Mouse (Mus musculus) neural tube, embryonic 13.5 days (tissue): Measurements from ENCODE around the gene Pou4f2. TPM values are rescaled to one million over a fixed set of nuclear protein-coding genes. Genes with fewer than 3 reads are reported as not detected.

Experiments
- ATAC-seq: fragments of 200-750 bp; cut with Nextera tagmentation; 2 replicates; pipeline ENCODE4 v1.8.0; 2017; ENCODE audit warnings: low read depth, mild to moderate bottlenecking, moderate TSS enrichment, moderate library complexity
- H3K27ac ChIP-seq: fragments of 300-500 bp; sonication (generic); replicated peaks from 2 replicates; pipeline ENCODE4 v1.5.1; 2015; ENCODE audit warnings: moderate library complexity, mild to moderate bottlenecking, inconsistent platforms
- H3K27me3 ChIP-seq: fragments of 300-500 bp; sonication (generic); 2 replicates; pipeline ENCODE4 v1.6.1; 2015; ENCODE audit warnings: mild to moderate bottlenecking, inconsistent platforms
- H3K36me3 ChIP-seq: fragments of 300-500 bp; sonication (generic); 2 replicates; pipeline ENCODE4 v1.6.1; 2015; ENCODE audit warnings: mild to moderate bottlenecking, inconsistent platforms
- H3K4me1 ChIP-seq: fragments of 300-500 bp; sonication (generic); replicated peaks from 2 replicates; pipeline ENCODE4 v1.6.1; 2015; ENCODE audit warnings: inconsistent platforms
- H3K4me2 ChIP-seq: fragments of 300-500 bp; sonication (generic); 2 replicates; pipeline ENCODE4 v1.6.1; 2015; ENCODE audit warnings: inconsistent platforms, mild to moderate bottlenecking, moderate library complexity
- H3K4me3 ChIP-seq: fragments of 300-500 bp; sonication (generic); 2 replicates; pipeline ENCODE4 v1.5.1; 2015; ENCODE audit warnings: mild to moderate bottlenecking, inconsistent platforms
- H3K9ac ChIP-seq: fragments of 300-500 bp; sonication (generic); 2 replicates; pipeline ENCODE4 v1.6.1; 2015; ENCODE audit warnings: moderate library complexity, mild to moderate bottlenecking, inconsistent platforms
- H3K9me3 ChIP-seq: fragments of 300-500 bp; sonication (generic); 2 replicates; pipeline ENCODE4 v1.6.1; 2016; ENCODE audit warnings: inconsistent platforms
- WGBS: fragments of 180-500 bp; shearing (Covaris S2); methylation state at CpG from one replicate; pipeline ENCODE4 v1.1.7; 2015; 5-methylcytosine and 5-hydroxymethylcytosine counted together
- polyA plus RNA-seq: library from polyadenylated mRNA; unstranded; fragments of >200 nt; fragmentation: Nextera tagmentation; extraction: Ambion mirVana; gene quantifications from 2 replicates; pipeline ENCODE4 v1.2.1, GENCODE M21; 2015

Pou4f2 gene
- polyA plus RNA-seq, 1 experiment from 2014 or later = 5.1 TPM

GRCm38 (mm10) chr8:78434340-78434739 is 2.1 kb downstream of the Pou4f2 start:
- peak overlapping the region; percentile 46 for H3K4me3 ChIP-seq
- peak overlapping the region; percentile 73 for H3K4me2 ChIP-seq
- H3K36me3 ChIP-seq = no peaks in the 10 kb centered on the region
- peak overlapping the region; percentile 57 for H3K27ac ChIP-seq
- peak overlapping the region; percentile 63 for H3K9ac ChIP-seq
- no peak for ATAC-seq
- H3K27me3 ChIP-seq = peaks cover 95% of the 10 kb centered on the region
- no peaks in the 10 kb centered on the region for H3K9me3 ChIP-seq
- peaks cover 43% of the 10 kb centered on the region for H3K4me1 ChIP-seq
- WGBS = 2% methylated on average over 8 of the region's 8 CpGs

DNA sequence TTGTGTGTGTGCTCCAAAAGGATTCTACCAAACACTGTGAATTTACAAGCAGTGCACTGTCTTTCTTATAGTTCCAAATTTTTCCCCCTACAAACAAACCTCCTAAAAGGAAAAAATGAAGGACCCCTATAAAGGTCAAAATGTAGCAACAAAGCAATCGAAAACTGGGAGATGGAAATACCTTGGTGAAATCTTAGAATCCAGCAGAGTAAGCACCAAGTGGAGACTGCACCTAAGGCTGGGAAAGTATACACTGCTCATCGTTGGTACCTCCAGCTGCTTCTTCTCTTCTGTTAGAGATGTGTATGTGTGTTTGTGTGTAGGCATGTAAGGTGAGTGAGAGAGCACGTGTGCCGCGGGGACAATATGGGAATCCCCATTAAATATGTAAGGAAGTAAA is 3.1 kb downstream of the Pou4f2 start:
- ATAC-seq = no peak
- Histone ChIP-seq H3K4me3 (peak overlapping the region; percentile 46), H3K27ac (no peak overlapping the region), H3K36me3 (no peaks in the 10 kb centered on the region), H3K9ac (0 out of 2 replicates have a peak overlapping the region, but pooled peaks have one; percentile 3), H3K27me3 (peaks cover 93% of the 10 kb centered on the region), H3K4me1 (peaks cover 40% of the 10 kb centered on the region), H3K9me3 (no peaks in the 10 kb centered on the region), H3K4me2 (peak overlapping the region; percentile 73)
- 8% methylated on average over 5 of the region's 5 CpGs for WGBS

DNA sequence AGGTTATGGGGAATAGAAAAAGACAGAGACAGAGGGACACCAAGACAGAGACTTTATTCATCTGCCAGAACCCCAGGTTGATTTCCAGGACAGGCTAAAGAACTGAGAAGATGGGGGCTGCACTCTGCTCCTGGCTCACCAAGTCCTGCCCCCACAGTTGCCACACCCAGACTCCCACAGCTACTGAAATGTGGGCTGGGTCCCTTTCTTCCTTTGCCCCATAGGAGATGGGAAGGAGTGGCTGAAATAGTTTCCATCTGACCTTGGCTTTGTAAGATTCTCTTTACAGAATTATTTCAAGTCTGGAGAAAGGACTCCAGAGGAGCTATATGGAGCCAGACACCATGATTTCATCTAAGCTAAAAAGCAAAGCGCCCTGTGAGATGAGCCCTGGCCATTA is 4.0 kb downstream of the Pou4f2 start:
- H3K9me3 ChIP-seq = no peaks in the 10 kb centered on the region
- H3K4me1 ChIP-seq = peaks cover 39% of the 10 kb centered on the region
- no peak for ATAC-seq
- H3K9ac ChIP-seq = no peak overlapping the region
- H3K27ac ChIP-seq = no peak overlapping the region
- WGBS = 13% methylated on average over 1 of the region's 1 CpGs
- H3K36me3 ChIP-seq = no peaks in the 10 kb centered on the region
- peak overlapping the region; percentile 32 for H3K4me2 ChIP-seq
- peak overlapping the region; percentile 24 for H3K4me3 ChIP-seq
- H3K27me3 ChIP-seq = peaks cover 93% of the 10 kb centered on the region

GRCm38 (mm10) chr8:78431356-78431755 is 5.1 kb downstream of the Pou4f2 start:
- H3K27me3 ChIP-seq = peaks cover 93% of the 10 kb centered on the region

GRCm38 (mm10) chr8:78428148-78428547 is 8.3 kb downstream of the Pou4f2 start:
- Histone ChIP-seq H3K27ac (peak overlapping the region; percentile 79), H3K4me2 (peak overlapping the region; percentile 53), H3K9me3 (no peaks in the 10 kb centered on the region), H3K4me1 (peaks cover 22% of the 10 kb centered on the region), H3K4me3 (no peak overlapping the region), H3K36me3 (no peaks in the 10 kb centered on the region), H3K27me3 (peaks cover 94% of the 10 kb centered on the region), H3K9ac (peak overlapping the region; percentile 59; the same call in 1 of the 2 replicates)
- 2% methylated on average over 11 of the region's 11 CpGs for WGBS
- ATAC-seq = 0 out of 2 replicates have a peak, but pooled peaks have one; percentile 57

More at GRCm38 (mm10) chr8:78431356-78431755, 5.1 kb downstream of the Pou4f2 start:
- WGBS = 4% methylated on average over 4 of the region's 4 CpGs
- Histone ChIP-seq H3K27ac (no peak overlapping the region), H3K4me3 (no peak overlapping the region), H3K36me3 (no peaks in the 10 kb centered on the region), H3K9me3 (no peaks in the 10 kb centered on the region), H3K4me1 (peaks cover 39% of the 10 kb centered on the region), H3K9ac (no peak overlapping the region), H3K4me2 (peak overlapping the region; percentile 32; the same call in 1 of the 2 replicates)
- no peak for ATAC-seq

- Histone ChIP-seq H3K4me3 (peak overlapping the region; percentile 30), H3K4me2 (peak overlapping the region; percentile 53), H3K27ac (peak overlapping the region; percentile 79), H3K27me3 (peaks cover 96% of the 10 kb centered on the region), H3K36me3 (no peaks in the 10 kb centered on the region), H3K9me3 (no peaks in the 10 kb centered on the region), H3K4me1 (peaks cover 22% of the 10 kb centered on the region), H3K9ac (peak overlapping the region; percentile 59)
- ATAC-seq = peak; percentile 17; the same call in 1 of the 2 replicates
- 2% methylated on average over 8 of the region's 8 CpGs for WGBS
Measured at GRCm38 (mm10) chr8:78427769-78428130, 8.7 kb downstream of the Pou4f2 start.

DNA sequence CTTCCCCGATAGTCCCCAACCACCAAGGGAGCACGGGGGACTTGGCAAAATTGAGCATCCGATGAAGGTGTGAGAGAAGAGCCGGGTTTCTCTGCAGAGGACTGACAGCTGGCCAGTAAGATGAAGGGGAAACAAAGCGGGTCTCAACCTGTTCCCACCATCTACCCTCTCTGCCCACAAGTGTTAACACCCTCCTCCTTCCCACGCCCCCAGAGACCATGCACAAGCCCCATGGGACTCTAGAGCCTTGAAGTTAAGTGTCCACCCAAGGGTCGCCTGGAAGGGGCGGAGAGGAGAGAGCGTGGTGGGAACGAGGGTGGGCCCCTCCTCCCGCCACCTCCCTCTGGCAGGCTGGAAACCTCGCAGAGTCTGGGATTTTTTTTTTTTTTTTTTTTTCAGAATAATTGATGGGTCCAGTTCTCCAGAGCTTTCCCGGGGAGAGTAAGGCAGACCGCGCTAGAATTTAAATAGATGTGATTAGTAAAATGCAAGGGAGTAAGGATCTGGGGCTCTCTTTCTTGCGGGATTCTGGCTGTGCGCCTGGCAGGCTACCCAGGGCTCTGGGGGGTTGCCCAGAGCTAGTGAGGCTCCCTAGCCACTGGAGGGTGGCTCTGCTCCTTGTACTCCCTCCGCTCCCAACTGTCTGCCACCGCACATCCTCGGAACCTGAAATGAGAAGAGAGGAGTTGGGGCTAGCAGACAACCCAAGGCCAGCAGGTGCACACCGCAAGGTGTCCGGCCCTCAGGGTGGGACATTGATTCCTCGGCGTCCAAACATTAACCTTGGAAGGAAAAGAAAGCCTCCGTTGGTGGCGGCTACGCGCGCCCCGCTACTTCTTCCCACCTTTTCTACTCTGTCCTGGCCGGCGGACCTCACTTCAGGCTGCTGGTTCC is 9.3 kb downstream of the Pou4f2 start:
- Histone ChIP-seq H3K9me3 (no peaks in the 10 kb centered on the region), H3K4me3 (peak overlapping the region; percentile 30), H3K4me1 (peaks cover 22% of the 10 kb centered on the region), H3K27me3 (peaks cover 96% of the 10 kb centered on the region), H3K4me2 (peak overlapping the region; percentile 53), H3K36me3 (no peaks in the 10 kb centered on the region), H3K9ac (peak overlapping the region; percentile 59), H3K27ac (peak overlapping the region; percentile 79)
- ATAC-seq = peak; percentile 61
- under 1% methylated on average over 32 of the region's 32 CpGs for WGBS

GRCm38 (mm10) chr8:78426455-78426854 is 10.0 kb downstream of the Pou4f2 start:
- H3K9ac ChIP-seq = peak overlapping the region; percentile 59; the same call in 1 of the 2 replicates
- H3K9me3 ChIP-seq = no peaks in the 10 kb centered on the region
- no peaks in the 10 kb centered on the region for H3K36me3 ChIP-seq
- peak overlapping the region; percentile 30 for H3K4me3 ChIP-seq
- H3K4me1 ChIP-seq = peaks cover 28% of the 10 kb centered on the region
- H3K27ac ChIP-seq = peak overlapping the region; percentile 50
- H3K27me3 ChIP-seq = peaks cover 95% of the 10 kb centered on the region
- 1% methylated on average over 10 of the region's 10 CpGs for WGBS
- H3K4me2 ChIP-seq = peak overlapping the region; percentile 53
- peak; percentile 50 for ATAC-seq

GRCm38 (mm10) chr8:78423937-78424336 is 12.5 kb downstream of the Pou4f2 start:
- 0% methylated on average over 1 of the region's 1 CpGs for whole genome bisulfite sequencing
- ATAC-seq = no peak
- Histone ChIP-seq H3K4me3 (no peak overlapping the region), H3K4me1 (peaks cover 49% of the 10 kb centered on the region), H3K4me2 (no peak overlapping the region), H3K36me3 (no peaks in the 10 kb centered on the region), H3K27ac (no peak overlapping the region), H3K9me3 (no peaks in the 10 kb centered on the region), H3K9ac (no peak overlapping the region), H3K27me3 (peaks cover 82% of the 10 kb centered on the region)

- no peaks in the 10 kb centered on the region for H3K36me3 ChIP-seq
- peak overlapping the region; percentile 55 for H3K9ac ChIP-seq
- peaks cover 63% of the 10 kb centered on the region for H3K27me3 ChIP-seq
- H3K27ac ChIP-seq = peak overlapping the region; percentile 14; the same call in 1 of the 2 replicates
- H3K4me2 ChIP-seq = peak overlapping the region; percentile 71
- peaks cover 26% of the 10 kb centered on the region for H3K4me1 ChIP-seq
- ATAC-seq = peak; percentile 78
- H3K9me3 ChIP-seq = no peaks in the 10 kb centered on the region
- WGBS = 0% methylated on average over 19 of the region's 19 CpGs
- peak overlapping the region; percentile 33 for H3K4me3 ChIP-seq
Measured at GRCm38 (mm10) chr8:78420101-78420503, 16.3 kb downstream of the Pou4f2 start.

- 25% methylated on average over 4 of the region's 4 CpGs for WGBS
- peaks cover 26% of the 10 kb centered on the region for H3K4me1 ChIP-seq
Measured at GRCm38 (mm10) chr8:78419272-78419671, 17.2 kb downstream of the Pou4f2 start.

GRCm38 (mm10) chr8:78390756-78391155 is 45.7 kb downstream of the Pou4f2 start:
- Histone ChIP-seq H3K27ac (no peak overlapping the region), H3K4me3 (no peak overlapping the region), H3K4me2 (no peak overlapping the region), H3K27me3 (no peaks in the 10 kb centered on the region), H3K9ac (no peak overlapping the region), H3K4me1 (no peaks in the 10 kb centered on the region), H3K9me3 (no peaks in the 10 kb centered on the region), H3K36me3 (no peaks in the 10 kb centered on the region)
- ATAC-seq = no peak
- WGBS = 91% methylated on average over 7 of the region's 7 CpGs

More at GRCm38 (mm10) chr8:78419272-78419671, 17.2 kb downstream of the Pou4f2 start:
- Histone ChIP-seq H3K4me2 (peak overlapping the region; percentile 71), H3K27ac (no peak overlapping the region), H3K4me3 (peak overlapping the region; percentile 33; the same call in 1 of the 2 replicates), H3K9me3 (no peaks in the 10 kb centered on the region), H3K36me3 (no peaks in the 10 kb centered on the region), H3K9ac (no peak overlapping the region), H3K27me3 (peaks cover 55% of the 10 kb centered on the region)
- 0 out of 2 replicates have a peak, but pooled peaks have one; percentile 24 for ATAC-seq
